ENCODE assay signal across 14 mouse cellular contexts in the genomic region with DNA sequence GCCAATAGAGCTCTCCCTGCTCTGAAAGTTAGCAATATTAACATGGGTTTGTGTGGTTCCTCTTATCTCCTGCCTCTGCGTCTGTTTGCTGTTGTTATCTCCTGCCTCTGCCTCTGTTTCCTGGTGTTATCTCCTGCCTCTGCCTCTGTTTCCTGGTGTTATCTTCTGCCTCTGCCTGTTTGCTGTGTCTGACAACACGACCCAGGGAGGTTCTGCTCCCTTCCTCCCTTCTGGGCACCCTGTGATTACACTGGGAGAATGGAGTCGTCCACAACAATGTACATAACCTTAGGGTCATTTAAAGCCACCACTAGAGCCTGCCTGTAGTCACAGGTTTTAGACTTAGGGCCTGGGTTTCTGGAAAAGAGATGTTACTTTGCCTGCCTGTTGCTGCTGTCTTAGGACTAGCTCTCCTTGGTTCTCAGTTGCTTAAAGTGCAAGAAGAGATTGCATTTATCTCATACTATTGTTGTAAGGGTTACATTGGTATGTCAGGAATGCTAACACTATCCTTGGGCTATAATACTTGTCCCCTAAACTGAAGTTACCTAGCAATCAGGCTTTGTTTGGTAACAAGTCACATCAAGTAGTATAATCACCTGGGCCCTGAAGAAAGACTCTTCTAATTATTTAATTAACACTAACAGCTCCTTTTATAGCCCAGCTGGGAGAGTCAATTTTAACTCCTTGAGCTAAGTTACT. TPM values are rescaled to one million over a fixed set of nuclear protein-coding genes. Genes with fewer than 3 reads are reported as not detected.
DNase-seq lines count a peak whose midpoint lies in the region; ATAC-seq and TF ChIP-seq lines count a peak whose summit lies in the region.
"Had no signal": no experiment of that assay in that cellular context is flagged by ENCODE, and none has a peak within 500 bp of the region (broad histone marks: within the 10 kb centered on the region; RNA-seq: fewer than 3 reads in every experiment).

No protein-coding gene starts in this region.

- H3K4me2 ChIP-seq in liver, embryonic 14.5 days (ENCODE audit: low read depth): peak overlapping the region; percentile 78
- no peak overlapping the region for H3K4me2 ChIP-seq in hindbrain, embryonic 12.5 days (replicated peaks)
- H3K4me2 ChIP-seq: embryonic facial prominence, embryonic 13.5 days; limb, embryonic 15.5 days had no signal

- H3K27me3 ChIP-seq in heart, embryonic 10.5 days (ENCODE audit: insufficient read depth, poor library complexity, severe bottlenecking): no peaks in the 10 kb centered on the region
- no peaks in the 10 kb centered on the region for H3K27me3 ChIP-seq in liver, embryonic 14.5 days (ENCODE audit: control insufficient read depth, insufficient read depth, low read length)
- no peaks in the 10 kb centered on the region for H3K27me3 ChIP-seq in hindbrain, embryonic 12.5 days
- H3K27me3 ChIP-seq: embryonic facial prominence, embryonic 13.5 days; limb, embryonic 15.5 days had no signal

- ATAC-seq in liver, embryonic 14.5 days (ENCODE audit: insufficient read depth): peak; percentile 90
- no peak for ATAC-seq in hindbrain, embryonic 12.5 days (ENCODE audit: low FRiP score)
- ATAC-seq: inflammation-experienced regulatory T-cells, adult 6 months had no signal

- H3K4me1 ChIP-seq in heart, embryonic 10.5 days: peaks cover 58% of the 10 kb centered on the region
- peaks cover 34 to 52% of the 10 kb centered on the region in 2 experiments for H3K4me1 ChIP-seq in liver, embryonic 14.5 days (replicated peaks; ENCODE audit: control insufficient read depth in 2 of 2, insufficient read depth in 2 of 2, low read length in 1 of 2)
- H3K4me1 ChIP-seq in hindbrain, embryonic 12.5 days: peaks cover 12% of the 10 kb centered on the region

- no peak for TF ChIP-seq CTCF in liver, embryonic 14.5 days (IDR thresholded peaks at IDR 0.05; ENCODE audit: low read depth)

- H3K4me3 ChIP-seq in heart, embryonic 10.5 days: peak overlapping the region; percentile 27; the same call in 1 of the 2 replicates
- H3K4me3 ChIP-seq in liver, embryonic 14.5 days (ENCODE audit: insufficient read depth in 1 of 2, low read depth in 2 of 2, low read length in 2 of 2): peak overlapping the region; percentile 49 to 84
- no peak overlapping the region for H3K4me3 ChIP-seq in hindbrain, embryonic 12.5 days
- H3K4me3 ChIP-seq: embryonic facial prominence, embryonic 13.5 days; limb, embryonic 15.5 days had no signal

- WGBS in heart, embryonic 10.5 days: 6% methylated on average over 3 of the region's 3 CpGs
- 2% methylated on average over 3 of the region's 3 CpGs for WGBS in liver, embryonic 14.5 days (ENCODE audit: insufficient replicate concordance)
- 43% methylated on average over 3 of the region's 3 CpGs for WGBS in hindbrain, embryonic 12.5 days

- no peaks in the 10 kb centered on the region for H3K9me3 ChIP-seq in heart, embryonic 10.5 days
- no peaks in the 10 kb centered on the region for H3K9me3 ChIP-seq in liver, embryonic 14.5 days (ENCODE audit: control insufficient read depth, low read length)
- no peaks in the 10 kb centered on the region for H3K9me3 ChIP-seq in hindbrain, embryonic 12.5 days (replicated peaks)
- H3K9me3 ChIP-seq: embryonic facial prominence, embryonic 13.5 days; limb, embryonic 15.5 days had no signal

- DNase-seq in heart, embryonic 10.5 days (ENCODE audit: low spot score): peak; percentile 91
- DNase-seq in heart, adult 8-10 months (ENCODE audit: low spot score): no peak
- peak; percentile 40 for DNase-seq in 3T3-L1 (ENCODE audit: low read depth, low spot score)
- DNase-seq in c-Kit-positive CD71-positive TER-119-positive erythroid progenitor cells, embryonic 14.5 days (ENCODE audit: low spot score): peak; percentile 52
- peak in 1 of 3 experiments; percentile 75 for DNase-seq in liver, embryonic 14.5 days (ENCODE audit: low read depth in 3 of 3, low spot score in 3 of 3)
- no peak for DNase-seq in left cerebral cortex, postnatal 25 days (ENCODE audit: low spot score in 2 of 2)
- DNase-seq in cerebellum, postnatal 14 days: no peak
- DNase-seq: B cell, adult 2 months; cerebellum, adult 11 months had no signal

- peak; percentile 99 for TF ChIP-seq EP300 in liver, embryonic 14.5 days (IDR thresholded peaks at IDR 0.05; ENCODE audit: low read depth)

- H3K36me3 ChIP-seq in heart, embryonic 10.5 days: no peaks in the 10 kb centered on the region
- H3K36me3 ChIP-seq in liver, embryonic 14.5 days (replicated peaks; ENCODE audit: control insufficient read depth, insufficient read depth, low read depth): peaks cover 11% of the 10 kb centered on the region
- no peaks in the 10 kb centered on the region for H3K36me3 ChIP-seq in hindbrain, embryonic 12.5 days
- H3K36me3 ChIP-seq: embryonic facial prominence, embryonic 13.5 days; limb, embryonic 15.5 days had no signal

- peak overlapping the region; percentile 64 for H3K9ac ChIP-seq in liver, embryonic 14.5 days (replicated peaks)
- no peak overlapping the region for H3K9ac ChIP-seq in hindbrain, embryonic 12.5 days
- H3K9ac ChIP-seq: embryonic facial prominence, embryonic 13.5 days; limb, embryonic 15.5 days had no signal

- intact Hi-C loops in left cerebral cortex, postnatal 25 days (cut with DNase I): no loop called here

- H3K27ac ChIP-seq in heart, embryonic 10.5 days: peak overlapping the region; percentile 80
- peak overlapping the region; percentile 91 for H3K27ac ChIP-seq in liver, embryonic 14.5 days
- no peak overlapping the region for H3K27ac ChIP-seq in hindbrain, embryonic 12.5 days
- H3K27ac ChIP-seq: embryonic facial prominence, embryonic 13.5 days; limb, embryonic 15.5 days had no signal

RNA-seq across cellular contexts. Expression of a gene that starts 3.1 kb away (rescaled TPM):
- polyA plus RNA-seq in heart, embryonic 10.5 days (2016; fragmentation: Nextera tagmentation; extraction: Ambion mirVana): 70.8 and 82.0 TPM in 2 replicates
- 10 to 100 TPM; 55.7 to 60.2 (median 57.9) TPM for total RNA-seq in heart, adult 8-10 months (2022)
- polyA plus RNA-seq in liver, embryonic 14.5 days (2012; rRNA removed): 29.4 and 41.3 TPM in 2 replicates
- polyA plus RNA-seq in liver, embryonic 14.5 days (2014; fragmentation: Nextera tagmentation; extraction: Ambion mirVana): 88.5 and 94.7 TPM in 2 replicates
- 1 to 10 TPM; 3.6 to 4.3 TPM for total RNA-seq in left cerebral cortex, postnatal 25 days (2021)
- 23.2 and 23.3 TPM in 2 replicates for polyA plus RNA-seq in hindbrain, embryonic 12.5 days (2016; fragmentation: Nextera tagmentation; extraction: Ambion mirVana)

RNA-seq across cellular contexts. Expression of a gene that starts 23.9 kb away (rescaled TPM):
- 0.55 and 0.71 TPM in 2 replicates for polyA plus RNA-seq in heart, embryonic 10.5 days (2016; fragmentation: Nextera tagmentation; extraction: Ambion mirVana)
- total RNA-seq in heart, adult 8-10 months (2022): 1 to 10 TPM in 1 of 4 experiments, under 1 TPM in 2, not detected in 1; 0.56 to 1.4 (median 0.68) TPM
- 0.22 and 0.23 TPM in 2 replicates for polyA plus RNA-seq in liver, embryonic 14.5 days (2012; rRNA removed)
- 0.63 and 0.93 TPM in 2 replicates for polyA plus RNA-seq in liver, embryonic 14.5 days (2014; fragmentation: Nextera tagmentation; extraction: Ambion mirVana)
- not detected for total RNA-seq in left cerebral cortex, postnatal 25 days (2021)
- polyA plus RNA-seq in hindbrain, embryonic 12.5 days (2016; fragmentation: Nextera tagmentation; extraction: Ambion mirVana): not detected in 2 replicates
- polyA plus RNA-seq: embryonic facial prominence, embryonic 13.5 days; inflammation-experienced regulatory T-cells, adult 6 months; limb, embryonic 15.5 days had no signal

RNA-seq across cellular contexts. Expression of a gene that starts 29.0 kb away (rescaled TPM):
- 4.3 and 8.4 TPM in 2 replicates for polyA plus RNA-seq in heart, embryonic 10.5 days (2016; fragmentation: Nextera tagmentation; extraction: Ambion mirVana)
- total RNA-seq in heart, adult 8-10 months (2022): 1 to 10 TPM; 2.3 to 4.7 (median 3.4) TPM
- polyA plus RNA-seq in liver, embryonic 14.5 days (2012; rRNA removed): 9.3 and 12.2 TPM in 2 replicates
- polyA plus RNA-seq in liver, embryonic 14.5 days (2014; fragmentation: Nextera tagmentation; extraction: Ambion mirVana): 14.3 and 16.6 TPM in 2 replicates
- under 1 TPM in 1 of 2 experiments, not detected in 1; 0.78 TPM for total RNA-seq in left cerebral cortex, postnatal 25 days (2021)
- polyA plus RNA-seq in hindbrain, embryonic 12.5 days (2016; fragmentation: Nextera tagmentation; extraction: Ambion mirVana): 2.5 and 3.2 TPM in 2 replicates
- polyA plus RNA-seq: inflammation-experienced regulatory T-cells, adult 6 months had no signal

RNA-seq across cellular contexts. Expression of a gene that starts 30.3 kb away (rescaled TPM):
- polyA plus RNA-seq in heart, embryonic 10.5 days (2016; fragmentation: Nextera tagmentation; extraction: Ambion mirVana): not detected in 2 replicates
- total RNA-seq in heart, adult 8-10 months (2022): not detected
- not detected in 2 replicates for polyA plus RNA-seq in liver, embryonic 14.5 days (2012; rRNA removed)
- not detected in 2 replicates for polyA plus RNA-seq in liver, embryonic 14.5 days (2014; fragmentation: Nextera tagmentation; extraction: Ambion mirVana)
- total RNA-seq in left cerebral cortex, postnatal 25 days (2021): not detected
- not detected in 2 replicates for polyA plus RNA-seq in hindbrain, embryonic 12.5 days (2016; fragmentation: Nextera tagmentation; extraction: Ambion mirVana)
- total RNA-seq: layer of hippocampus, adult 8-10 months had no signal
- polyA plus RNA-seq: embryonic facial prominence, embryonic 13.5 days; inflammation-experienced regulatory T-cells, adult 6 months; limb, embryonic 15.5 days had no signal

RNA-seq across cellular contexts. Expression of a gene that starts 33.1 kb away (rescaled TPM):
- not detected in 2 replicates for polyA plus RNA-seq in heart, embryonic 10.5 days (2016; fragmentation: Nextera tagmentation; extraction: Ambion mirVana)
- under 1 TPM in 2 of 4 experiments, not detected in 2; 0.20 to 0.41 TPM for total RNA-seq in heart, adult 8-10 months (2022)
- polyA plus RNA-seq in liver, embryonic 14.5 days (2012; rRNA removed): 0.03 and 0.06 TPM in 2 replicates
- polyA plus RNA-seq in liver, embryonic 14.5 days (2014; fragmentation: Nextera tagmentation; extraction: Ambion mirVana): not detected in 2 replicates
- total RNA-seq in left cerebral cortex, postnatal 25 days (2021): under 1 TPM in 1 of 2 experiments, not detected in 1; 0.34 TPM
- not detected in 2 replicates for polyA plus RNA-seq in hindbrain, embryonic 12.5 days (2016; fragmentation: Nextera tagmentation; extraction: Ambion mirVana)

Comparison
In these comparisons a context has a peak if more than half of its experiments do, and no peak if none do; other contexts are left out.
1. DNase-seq: peak in heart, embryonic 10.5 days (single experiment), 3T3-L1 (single experiment) and c-Kit-positive CD71-positive TER-119-positive erythroid progenitor cells, embryonic 14.5 days (single experiment); none in heart, adult 8-10 months (single experiment), left cerebral cortex, postnatal 25 days (0 of 2) and cerebellum, postnatal 14 days (0 of 2).